Mouse (Mus musculus) spleen, adult 18-20 months (tissue): ENCODE results near the gene Wdr19.

Experiments used
- DNase-seq, 2 experiments: peaks; one replicate each; pipeline ENCODE4 v3.0.0; 2022; ENCODE audit warnings: mixed read lengths in 2 of 2

Wdr19 gene

GRCm38 (mm10) chr5:65300121-65300520 lies 100.6 kb downstream of the Wdr19 start:
- no peak for DNase-seq

- DNase-seq: no peak
Measured at GRCm38 (mm10) chr5:65305516-65305915, 106.0 kb downstream of the Wdr19 start.

GRCm38 (mm10) chr5:65308208-65308607 lies 108.7 kb downstream of the Wdr19 start:
- no peak for DNase-seq

- DNase-seq: no peak
Measured at GRCm38 (mm10) chr5:65308866-65309265, 109.4 kb downstream of the Wdr19 start.
